Mouse (Mus musculus): Measurements from ENCODE around the gene Zbtb4.
A peak's percentile ranks its signal among the peaks of the same experiment; 100 is the strongest.

The Zbtb4 gene

DNA sequence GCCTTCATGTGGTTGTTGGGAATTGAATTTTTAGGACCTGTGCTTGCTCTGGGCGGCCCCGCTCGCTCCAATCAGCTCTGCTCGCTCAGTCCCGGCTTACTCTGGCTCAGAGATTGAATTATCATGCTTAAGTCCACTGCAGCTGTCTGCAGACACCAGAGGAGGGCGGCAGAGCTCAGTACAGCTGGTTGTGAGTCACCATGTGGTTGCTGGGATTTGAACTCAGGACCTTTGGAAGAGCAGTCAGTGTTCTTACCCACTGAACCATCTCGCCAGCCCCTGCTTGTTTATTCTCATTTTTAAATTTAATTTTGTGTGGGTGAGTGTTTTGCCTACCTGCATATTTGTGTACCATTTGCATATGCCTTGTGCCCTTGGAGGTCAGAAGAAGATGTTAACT is 2.2 kb upstream of the Zbtb4 start:
- DNase-seq (ENCODE audit: inconsistent ontology term), result no peak

DNA sequence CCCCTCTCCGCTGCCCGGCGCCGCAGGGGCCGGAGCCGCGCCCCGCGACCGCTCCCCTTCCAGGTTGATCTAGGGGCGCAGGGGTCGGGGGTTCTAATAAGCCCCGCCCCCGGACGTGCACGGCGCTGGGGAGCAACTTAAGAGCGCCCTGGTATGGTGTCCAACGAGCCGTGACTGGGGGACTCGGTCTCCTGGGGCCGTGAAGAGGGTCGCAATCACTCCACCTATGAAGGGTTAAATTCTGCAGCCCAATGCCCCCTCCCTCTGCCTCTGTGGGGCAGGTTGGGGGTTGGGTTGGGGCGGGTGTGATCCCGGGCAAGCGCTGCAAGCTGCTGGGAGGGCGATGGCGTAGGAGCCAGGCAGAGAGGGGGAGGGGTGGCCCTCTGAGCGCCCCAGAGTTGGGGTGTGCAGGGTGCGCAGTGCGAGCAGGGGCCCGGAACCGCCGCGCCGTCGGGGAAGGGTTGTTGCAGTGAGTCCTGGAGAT is 456 bp downstream of the Zbtb4 start:
- DNase-seq (ENCODE audit: inconsistent ontology term), result peak; percentile 75

DNA sequence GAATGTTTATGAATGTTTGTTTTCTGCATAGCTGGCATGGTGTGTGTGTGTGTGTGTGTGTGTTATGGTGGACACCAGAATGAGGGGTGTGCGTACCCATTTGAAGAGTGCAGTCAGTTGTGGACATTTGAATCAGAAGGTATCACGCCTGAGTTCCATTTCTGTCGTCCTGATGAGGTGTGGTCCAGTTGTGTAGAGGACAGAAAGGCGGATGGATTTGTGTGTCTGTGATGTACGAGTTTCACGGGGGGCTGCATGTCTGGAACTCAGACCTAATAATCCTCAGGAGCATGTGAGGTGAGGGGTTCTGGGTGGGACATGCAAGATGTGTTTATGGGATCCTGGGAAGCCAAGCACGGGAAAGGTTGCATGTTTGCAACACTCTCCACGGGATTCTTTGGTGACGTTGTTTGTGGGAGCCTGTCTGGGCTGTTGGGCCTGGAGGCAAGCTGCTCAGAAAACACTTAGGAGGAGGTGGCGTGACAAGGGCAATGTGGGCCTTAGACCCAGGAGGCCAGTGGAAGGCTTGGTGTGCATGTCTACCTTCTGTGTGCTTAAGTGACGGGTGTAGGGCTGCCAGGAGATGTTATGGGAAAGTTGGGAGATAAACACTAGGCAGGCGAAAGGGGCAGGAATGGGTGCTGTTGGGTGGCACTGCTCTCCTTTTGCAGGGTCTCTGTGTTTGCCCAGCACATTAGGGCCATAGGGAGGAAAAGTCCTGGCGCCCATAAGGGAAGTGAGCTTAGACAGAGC is 1.3 kb downstream of the Zbtb4 start:
- DNase-seq (ENCODE audit: inconsistent ontology term), result no peak

DNA sequence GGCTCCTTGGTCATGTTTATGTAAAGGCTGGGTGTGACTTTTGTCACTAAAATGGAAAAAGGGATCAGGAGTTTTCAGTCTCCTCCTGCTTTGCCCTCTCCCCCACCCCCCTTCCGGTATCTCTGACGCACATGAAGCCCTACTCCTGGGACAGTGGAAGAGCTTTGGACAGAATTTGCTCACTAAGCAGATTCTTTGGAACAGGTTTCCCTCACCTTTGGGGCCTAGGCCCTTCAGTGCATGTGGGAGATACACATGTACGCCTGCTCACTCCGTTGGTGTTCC is 1.9 kb downstream of the Zbtb4 start:
- DNase-seq (ENCODE audit: inconsistent ontology term), result no peak

DNA sequence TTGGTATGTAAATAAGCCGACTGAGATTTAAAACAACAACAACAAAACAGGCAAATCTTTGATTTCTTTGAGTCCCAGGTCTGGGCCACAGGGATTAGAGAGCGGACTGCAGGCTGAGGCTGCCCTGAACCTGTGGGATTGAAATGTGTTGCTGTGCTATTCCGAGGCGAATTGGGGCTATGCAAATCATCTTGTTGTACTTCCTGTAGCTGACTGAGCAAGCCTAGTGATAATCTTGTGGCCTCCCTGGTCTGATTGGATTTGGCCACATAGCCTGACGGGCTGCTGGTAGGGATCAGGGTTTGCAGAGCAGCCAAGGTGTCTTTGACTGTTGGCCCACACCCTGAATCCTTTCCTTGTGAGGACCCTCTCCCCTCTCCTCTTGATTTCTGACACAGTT is 9.2 kb downstream of the Zbtb4 start:
- DNase-seq (ENCODE audit: inconsistent ontology term), result no peak

DNA sequence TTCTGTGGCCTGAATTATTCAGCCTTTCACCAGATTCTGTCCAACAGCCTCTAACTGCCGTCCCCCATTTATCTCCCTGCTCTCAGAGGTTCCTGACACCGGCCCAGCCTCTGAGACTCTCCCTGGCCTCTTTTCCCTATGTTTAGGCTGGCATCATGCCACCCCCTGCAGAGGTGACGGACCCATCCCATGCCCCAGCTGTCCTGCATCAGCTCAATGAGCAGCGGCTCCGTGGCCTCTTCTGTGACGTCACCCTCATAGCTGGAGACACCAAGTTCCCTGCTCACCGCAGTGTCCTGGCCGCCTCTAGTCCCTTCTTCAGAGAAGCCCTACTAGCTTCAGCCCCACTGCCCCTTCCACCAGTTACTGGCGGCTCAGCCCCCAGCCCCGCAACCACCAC is 10.0 kb downstream of the Zbtb4 start:
- no peak for DNase-seq (ENCODE audit: inconsistent ontology term)

DNA sequence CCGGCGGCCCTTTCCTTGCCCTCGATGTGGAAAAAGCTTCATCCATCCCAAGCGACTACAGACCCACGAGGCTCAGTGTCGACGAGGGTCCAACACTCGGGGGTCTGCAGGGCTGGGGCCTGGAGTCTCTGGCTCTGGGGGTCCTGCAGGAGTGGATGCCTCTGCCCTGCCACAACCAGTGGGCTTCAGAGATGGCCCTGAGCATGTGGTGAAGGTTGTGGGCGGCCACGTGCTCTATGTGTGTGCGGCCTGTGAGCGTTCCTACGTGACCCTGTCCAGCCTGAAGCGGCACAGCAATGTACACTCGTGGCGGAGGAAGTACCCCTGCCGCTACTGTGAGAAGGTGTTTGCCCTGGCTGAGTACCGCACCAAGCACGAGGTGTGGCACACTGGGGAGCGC is 10.8 kb downstream of the Zbtb4 start:
- DNase-seq (ENCODE audit: inconsistent ontology term), result no peak

DNA sequence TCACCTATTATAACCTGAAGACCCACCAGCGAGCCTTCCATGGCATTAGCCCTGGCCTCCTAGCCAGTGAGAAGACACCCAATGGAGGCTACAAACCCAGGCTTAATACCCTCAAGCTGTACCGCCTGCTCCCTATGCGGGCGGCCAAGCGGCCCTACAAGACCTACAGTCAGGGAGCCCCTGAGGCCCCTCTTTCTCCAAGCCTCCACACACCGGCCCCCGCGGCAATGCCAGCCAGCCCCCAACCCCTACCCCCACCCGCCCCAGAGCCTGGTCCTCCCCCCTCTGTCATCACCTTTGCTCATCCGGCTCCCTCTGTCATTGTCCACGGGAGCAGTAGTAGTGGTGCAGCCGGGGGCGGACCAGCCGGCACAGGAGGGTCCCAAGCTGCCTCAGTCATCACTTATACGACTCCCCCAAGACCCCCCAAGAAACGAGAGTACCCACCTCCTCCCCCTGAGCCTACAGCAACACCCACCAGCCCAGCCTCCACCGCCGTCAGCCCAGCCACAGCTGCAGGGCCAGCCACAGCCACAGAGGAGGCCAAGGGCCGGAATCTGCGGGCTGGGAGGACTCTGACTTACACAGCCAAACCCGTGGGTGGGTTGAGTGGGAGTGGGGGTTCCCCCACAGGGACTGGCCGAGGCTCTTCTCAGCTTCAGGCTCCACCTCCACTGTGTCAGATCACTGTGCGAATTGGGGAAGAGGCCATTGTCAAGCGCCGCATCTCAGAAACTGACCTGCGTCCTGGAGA is 12.0 kb downstream of the Zbtb4 start:
- DNase-seq (ENCODE audit: inconsistent ontology term), result no peak

DNA sequence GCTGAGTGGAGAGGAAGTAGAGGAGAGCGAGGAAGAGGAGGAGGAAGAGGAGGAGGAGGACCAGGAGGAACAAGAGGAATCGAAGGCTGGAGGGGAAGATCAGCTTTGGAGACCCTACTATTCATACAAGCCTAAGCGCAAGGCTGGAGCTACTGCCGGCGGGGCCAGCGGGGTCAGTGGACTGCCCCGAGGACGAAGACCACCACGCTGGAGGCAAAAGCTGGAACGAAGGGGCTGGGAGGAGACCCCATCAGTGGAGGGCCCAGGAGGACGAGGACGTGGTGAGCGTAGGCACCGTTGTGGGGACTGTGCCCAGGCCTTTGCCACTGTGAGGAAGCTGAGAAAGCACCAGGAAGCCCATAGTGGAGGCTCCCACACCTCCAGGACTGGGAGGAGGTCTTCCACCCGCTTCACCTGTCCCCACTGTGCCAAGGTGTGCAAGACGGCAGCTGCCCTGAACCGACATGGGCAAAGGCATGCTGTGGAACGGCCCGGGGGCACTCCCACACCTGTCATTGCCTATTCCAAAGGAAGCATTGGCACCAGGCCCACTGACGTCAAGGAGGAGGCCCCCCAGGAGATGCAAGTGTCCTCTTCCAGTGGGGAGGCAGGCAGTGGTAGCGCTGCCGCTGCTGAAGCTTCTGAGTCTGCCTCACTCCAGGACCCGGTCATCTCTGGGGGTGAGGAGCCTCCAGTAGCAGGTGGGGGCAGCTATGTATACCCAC is 12.7 kb downstream of the Zbtb4 start:
- DNase-seq (ENCODE audit: inconsistent ontology term), result no peak

DNA sequence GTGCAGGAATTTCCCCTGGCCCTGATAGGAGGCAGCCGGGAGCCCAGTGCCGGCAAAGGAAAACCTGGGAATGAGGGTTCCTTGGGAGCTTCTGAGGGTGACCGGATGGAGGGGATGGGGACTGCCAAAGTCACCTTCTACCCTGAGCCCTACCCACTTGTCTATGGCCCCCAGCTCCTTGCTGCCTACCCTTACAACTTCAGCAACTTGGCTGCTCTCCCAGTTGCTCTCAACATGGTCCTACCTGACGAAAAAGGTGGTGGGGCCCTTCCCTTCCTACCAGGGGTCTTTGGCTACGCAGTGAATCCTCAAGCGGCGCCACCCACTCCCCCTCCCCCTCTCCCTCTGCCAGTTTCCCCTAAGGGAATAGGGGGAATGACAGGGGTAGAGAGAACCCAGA is 13.3 kb downstream of the Zbtb4 start:
- no peak for DNase-seq (ENCODE audit: inconsistent ontology term)

DNA sequence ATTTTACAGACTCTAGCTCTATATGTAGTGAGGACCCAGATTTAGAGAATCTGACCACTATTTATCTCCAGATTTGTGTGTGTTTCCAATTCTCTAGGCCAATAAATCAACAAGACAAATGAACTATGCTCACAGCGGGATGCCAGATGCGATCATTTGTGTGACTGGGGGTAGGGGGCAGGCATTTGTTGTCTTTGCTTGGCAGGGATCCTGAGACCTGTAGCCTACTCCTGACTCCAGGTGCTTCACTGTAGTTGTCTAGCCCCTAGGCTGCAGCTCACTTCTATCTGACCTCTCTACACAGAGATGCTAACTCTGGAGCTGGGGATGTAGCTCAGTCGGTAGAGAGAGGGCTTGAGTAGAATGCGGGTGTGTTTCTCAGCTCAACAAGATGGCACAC is 16.1 kb downstream of the Zbtb4 start:
- no peak for DNase-seq (ENCODE audit: inconsistent ontology term)

DNA sequence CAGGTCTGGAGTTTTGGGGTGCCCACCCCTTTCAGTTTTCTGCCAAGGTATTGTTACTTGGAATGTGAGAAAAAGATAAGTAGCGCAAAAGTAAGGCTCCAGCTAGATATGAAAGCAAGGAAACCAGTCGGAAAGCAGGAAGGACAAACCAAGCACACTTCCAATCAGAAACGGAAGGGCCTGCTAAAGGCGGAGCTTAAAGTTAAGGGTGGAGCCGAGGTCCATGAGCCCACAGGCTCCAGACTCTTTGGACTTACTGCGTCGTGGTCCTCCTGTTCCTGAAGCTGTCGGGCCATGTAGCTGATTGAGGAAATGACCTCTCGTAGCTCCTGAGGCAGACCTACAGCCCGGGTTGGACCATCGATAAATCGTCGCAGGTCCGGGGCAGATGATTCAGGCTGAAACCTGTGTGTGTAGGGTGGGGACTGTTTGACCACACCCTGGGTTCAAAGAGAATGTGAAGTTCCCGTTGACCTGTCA is 19.1 kb downstream of the Zbtb4 start:
- no peak for DNase-seq (ENCODE audit: inconsistent ontology term)

DNA sequence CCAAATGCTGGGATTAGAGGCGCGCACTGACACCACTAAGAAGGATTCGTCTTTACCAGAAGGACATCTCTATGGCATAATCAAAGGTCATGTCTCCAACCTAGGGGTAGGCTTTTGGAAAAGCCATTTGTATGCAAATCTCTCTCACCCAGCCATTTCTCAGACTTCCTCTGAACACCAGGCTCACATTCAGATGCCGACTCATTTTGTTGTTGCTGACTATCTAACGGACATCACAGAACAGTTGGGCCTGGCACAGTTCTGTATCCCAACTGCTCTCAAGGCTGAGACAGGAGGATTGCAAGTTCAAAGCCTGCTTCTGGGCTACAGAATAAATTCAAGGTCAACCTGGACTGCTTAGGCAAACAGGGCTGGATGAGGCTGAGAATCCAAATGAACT is 21.6 kb downstream of the Zbtb4 start:
- DNase-seq (ENCODE audit: inconsistent ontology term), result no peak

DNA sequence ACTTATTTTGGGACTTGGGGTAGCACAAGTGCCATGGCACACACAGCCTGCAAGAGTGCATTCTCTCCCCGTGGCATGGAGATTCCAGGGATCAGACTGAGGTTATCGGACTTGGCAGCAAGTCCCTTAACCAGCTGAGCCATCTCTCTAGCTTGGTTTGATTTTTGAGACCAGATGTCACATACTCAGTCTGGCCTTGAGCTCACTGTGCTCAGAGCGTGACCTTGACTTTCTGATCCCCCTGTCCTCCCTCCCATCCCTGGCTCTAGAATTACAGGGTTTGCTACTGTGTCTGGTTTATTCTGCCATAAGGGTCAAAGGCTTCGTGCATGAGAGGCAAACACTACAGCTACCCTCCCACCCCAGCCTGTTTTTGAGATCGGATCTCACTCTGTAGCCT is 23.7 kb downstream of the Zbtb4 start:
- DNase-seq (ENCODE audit: inconsistent ontology term), result no peak

DNA sequence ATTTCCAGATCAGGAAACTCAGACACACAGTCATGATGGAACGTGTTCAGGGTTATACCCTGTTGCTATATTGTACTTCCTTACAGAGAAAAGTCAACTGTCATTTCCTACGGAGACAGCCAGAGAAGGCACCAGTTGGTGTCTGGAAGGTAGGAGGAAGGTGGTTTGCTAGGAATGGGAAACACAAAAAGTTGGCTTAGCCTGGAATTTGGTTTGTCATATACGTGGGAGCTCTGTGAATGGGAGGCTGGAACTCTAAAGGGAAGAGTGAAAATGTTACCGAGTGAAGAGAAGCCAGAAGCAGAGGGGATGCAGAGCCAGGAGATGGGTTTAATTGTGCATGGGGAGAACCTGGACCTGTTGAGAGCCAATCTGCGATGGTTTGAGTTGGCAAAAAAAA is 25.7 kb downstream of the Zbtb4 start:
- DNase-seq (ENCODE audit: inconsistent ontology term), result no peak

DNA sequence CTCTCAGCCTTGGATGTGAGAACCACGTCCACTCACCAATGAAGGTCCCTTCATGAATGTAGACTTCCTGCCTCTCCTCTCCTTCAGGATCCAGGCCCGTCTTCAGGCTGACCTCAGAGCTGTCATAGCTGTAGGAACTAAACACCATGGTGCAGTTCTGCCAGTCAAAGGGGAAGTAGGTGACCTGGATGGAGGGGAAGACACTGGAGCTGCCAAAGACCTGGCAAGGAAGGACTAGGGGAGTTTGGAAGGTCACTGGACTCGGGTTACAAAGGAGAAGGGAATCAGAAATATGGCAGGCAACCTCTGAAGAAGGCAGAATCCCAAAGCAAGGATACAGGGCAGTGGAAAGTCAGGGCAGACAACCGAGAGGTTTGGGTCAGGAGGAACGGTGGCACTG is 27.7 kb downstream of the Zbtb4 start:
- DNase-seq (ENCODE audit: inconsistent ontology term), result no peak

DNA sequence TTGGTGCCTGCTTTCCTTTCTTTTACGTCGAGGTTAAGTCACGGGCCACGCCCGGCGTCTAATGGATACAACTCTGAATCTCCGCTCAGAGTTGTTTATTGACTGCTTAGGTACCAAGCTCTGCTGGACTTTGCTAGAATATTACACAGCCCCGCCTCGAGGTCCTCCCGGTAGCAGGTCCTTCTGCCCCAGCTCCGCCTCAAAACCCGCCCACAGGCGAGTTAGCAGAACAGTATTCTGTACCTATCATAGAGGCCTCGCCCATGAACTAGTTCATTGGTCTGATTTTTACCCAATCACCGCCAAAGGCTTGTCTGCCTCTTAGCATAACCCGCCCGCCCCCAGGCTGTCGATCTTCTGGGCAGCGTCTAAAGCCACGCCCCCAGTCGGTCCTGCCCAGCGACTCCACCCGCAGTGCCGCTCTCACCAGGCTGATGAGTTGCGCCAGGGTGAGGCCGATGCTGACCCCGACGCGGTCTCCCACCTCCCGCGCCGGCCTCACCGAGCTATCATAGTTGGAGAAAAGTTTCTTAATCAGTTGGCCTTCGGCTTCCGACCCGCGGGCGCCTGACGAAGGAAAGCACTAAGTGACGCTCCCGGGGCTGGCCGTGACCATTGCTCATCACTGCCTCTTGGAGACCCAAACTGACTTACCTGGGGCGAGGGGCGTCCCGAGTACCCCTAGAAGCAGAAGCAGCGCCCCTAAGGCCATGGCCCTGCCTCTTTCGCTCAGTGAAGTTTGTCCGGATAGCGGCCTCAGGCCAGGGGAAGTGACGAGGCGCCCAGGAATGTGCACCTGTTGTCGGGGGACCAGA is 29.7 kb downstream of the Zbtb4 start, which contains the start of gene Chrnb1:
Chrnb1 (minus strand) TSS at position 776 of the 815 bp plus-strand sequence.
- DNase-seq (ENCODE audit: inconsistent ontology term), result peak; percentile 99

DNA sequence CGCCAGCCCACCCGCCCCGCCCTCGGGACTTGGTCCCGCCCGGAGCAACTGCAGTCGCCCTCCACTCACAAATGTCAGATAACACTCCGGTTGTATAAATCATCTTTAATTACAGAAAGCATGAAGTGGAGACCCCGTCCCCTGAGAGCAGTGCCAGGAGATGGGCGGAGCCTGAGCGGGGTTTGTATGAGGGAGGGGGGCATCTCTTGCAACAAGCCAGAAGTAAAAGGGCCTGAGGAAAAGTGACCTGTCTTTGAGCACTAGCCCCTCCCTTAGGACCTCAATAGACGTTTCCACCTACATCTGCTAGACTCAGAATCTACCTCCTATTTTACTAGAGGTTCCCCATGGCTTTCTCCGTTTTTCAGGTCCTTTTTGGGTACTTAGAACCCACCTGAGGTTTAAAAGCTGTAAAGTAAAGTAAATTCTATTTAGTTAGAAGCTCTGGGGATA is 30.3 kb downstream of the Zbtb4 start:
- no peak for DNase-seq (ENCODE audit: inconsistent ontology term)

DNA sequence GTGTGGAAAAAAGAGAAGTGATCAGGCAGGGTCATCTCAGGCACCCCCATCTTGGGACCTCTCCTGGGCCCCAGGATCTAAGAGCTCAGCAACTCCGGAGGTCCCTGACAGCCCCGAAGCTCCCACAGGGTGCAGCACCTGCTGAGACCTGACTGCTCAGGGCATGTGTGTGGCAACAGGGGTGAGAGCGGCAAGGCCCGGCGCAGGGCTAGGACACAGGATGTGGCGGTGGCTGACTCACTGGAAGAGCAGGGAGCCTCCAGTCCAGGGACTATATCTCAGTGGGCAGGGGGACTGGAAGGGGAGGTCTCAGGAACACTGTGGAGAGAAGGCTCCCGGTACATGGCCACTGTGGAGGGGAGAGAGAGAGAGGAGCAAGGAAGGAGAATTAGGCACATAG is 32.2 kb downstream of the Zbtb4 start:
- no peak for DNase-seq (ENCODE audit: inconsistent ontology term)

DNA sequence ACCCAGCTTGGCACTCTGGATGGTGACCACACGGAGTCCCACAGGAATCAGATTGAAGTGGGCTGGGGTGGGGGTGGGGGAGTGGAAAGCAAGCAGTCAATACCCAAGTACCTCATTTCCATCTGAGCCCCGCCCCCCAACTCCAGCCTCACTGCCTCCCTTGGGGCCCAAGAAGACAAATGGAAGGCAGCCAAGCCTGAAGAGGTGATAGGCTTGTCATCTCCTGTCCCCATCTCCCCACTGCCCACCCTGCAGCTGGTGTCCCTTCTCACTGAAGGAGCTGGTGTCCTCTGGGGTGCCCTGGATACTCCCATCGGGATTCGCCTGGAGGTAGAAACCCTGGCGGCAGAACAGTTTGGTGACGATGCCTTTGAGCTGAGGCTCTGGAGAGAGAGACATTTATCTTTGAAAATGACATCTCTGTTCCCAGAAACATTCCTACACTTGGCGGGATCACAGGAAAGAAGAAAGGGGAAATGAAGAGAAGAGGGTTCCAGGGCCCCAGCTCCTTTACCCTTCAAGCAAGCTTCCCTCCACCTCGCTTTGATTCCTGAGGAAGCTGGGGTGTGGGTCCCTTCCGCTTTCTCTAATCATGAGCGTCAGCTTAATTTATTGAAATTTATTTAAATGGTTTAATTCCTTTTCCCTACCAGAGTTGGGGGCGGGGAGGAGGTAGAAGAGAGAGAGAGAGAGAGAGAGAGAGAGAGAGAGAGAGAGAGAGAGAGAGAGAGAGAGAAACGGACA is 33.9 kb downstream of the Zbtb4 start:
- DNase-seq (ENCODE audit: inconsistent ontology term), result no peak

DNA sequence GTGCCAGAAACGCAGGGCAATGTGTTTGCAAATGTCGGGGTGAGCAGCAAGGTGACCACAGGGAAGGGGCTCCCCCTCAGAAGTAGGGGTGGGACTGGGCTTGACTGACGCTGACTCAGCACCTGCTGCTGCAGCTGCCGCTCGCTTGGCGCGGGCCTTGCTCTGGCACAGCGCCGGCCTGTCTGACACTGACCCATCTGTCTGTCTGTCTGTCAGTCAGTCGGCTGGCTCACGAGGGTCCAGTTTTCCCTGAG is 34.4 kb downstream of the Zbtb4 start:
- peak; percentile 32 for DNase-seq (ENCODE audit: inconsistent ontology term)
